Mouse (Mus musculus) cerebellum, adult 2 months (tissue): ENCODE measurements at regions not wholly inside any gene's neighbourhood (a gene's known extent, or its start where the extent isn't known, plus 50 kb on each side); places are given as distances from the start of the nearest gene placed in this dataset.

Experiments
- CTCF ChIP-seq: fragments of 200-500 bp; IDR thresholded peaks from 2 replicates; pipeline ENCODE4 v1.5.1; 2011; ENCODE audit warnings: low read depth, mild to moderate bottlenecking, control low read depth, low read length, moderate library complexity, borderline replicate concordance; ENCODE audit not compliant: insufficient read depth
- POLR2A ChIP-seq: fragments of 200-500 bp; IDR thresholded peaks from 2 replicates; pipeline ENCODE4 v1.6.1; 2011; ENCODE audit warnings: low read length, control low read depth, borderline replicate concordance; ENCODE audit not compliant: insufficient read depth

DNA sequence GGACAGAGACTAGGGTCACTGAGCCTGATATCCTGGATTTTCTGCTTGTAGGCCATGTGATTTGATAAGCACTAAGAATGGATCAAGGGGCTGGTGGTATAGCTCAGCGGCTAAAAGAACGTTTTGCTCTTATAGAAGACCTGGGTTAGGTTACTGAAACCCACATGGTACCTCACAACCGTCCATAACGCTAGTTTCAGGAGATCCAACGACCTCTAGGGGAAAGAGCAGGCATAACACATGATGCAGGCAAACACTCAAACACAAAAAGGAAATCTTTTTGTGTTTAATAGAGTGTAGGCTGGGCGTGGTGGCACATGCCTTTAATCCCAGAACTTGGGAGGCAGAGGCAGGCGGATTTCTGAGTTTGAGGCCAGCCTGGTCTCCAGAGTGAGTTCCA lies 54.6 kb upstream of the Eed start:
- no peak for TF ChIP-seq CTCF
- TF ChIP-seq POLR2A, result no peak
